Mouse (Mus musculus): ENCODE measurements around the gene Polr2b. TPM values are rescaled to one million over a fixed set of nuclear protein-coding genes. Genes with fewer than 3 reads are reported as not detected.

Gene Polr2b
- total RNA-seq, 2 experiments from 2014 or later, result 31.5 to 31.8 TPM

GRCm38 (mm10) chr5:77383799-77384554 lies 74.0 kb downstream of the Polr2b start:
- intact Hi-C loops (cut with DNase I), result no loop called here
- DNase-seq, result no peak

GRCm38 (mm10) chr5:77384724-77385123 lies 74.8 kb downstream of the Polr2b start:
- DNase-seq, result no peak
- intact Hi-C loops (cut with DNase I), result no loop called here

- intact Hi-C loops (cut with DNase I), result no loop called here
- DNase-seq, result no peak
Measured at GRCm38 (mm10) chr5:77385221-77385620, 75.3 kb downstream of the Polr2b start.

GRCm38 (mm10) chr5:77385900-77386595 lies 76.1 kb downstream of the Polr2b start:
- intact Hi-C loops (cut with DNase I), result loop anchor here (2.0 kb wide), 1 partner anchor 13 kb away; no protein-coding TSS in a partner anchor

GRCm38 (mm10) chr5:77386596-77387413 lies 76.9 kb downstream of the Polr2b start:
- intact Hi-C loops (cut with DNase I), result loop anchor here (2.0 kb wide), 1 partner anchor 14 kb away; no protein-coding TSS in a partner anchor
- DNase-seq, result no peak

More at GRCm38 (mm10) chr5:77385900-77386595, 76.1 kb downstream of the Polr2b start:
- no peak for DNase-seq

GRCm38 (mm10) chr5:77387414-77387704 lies 77.4 kb downstream of the Polr2b start:
- DNase-seq, result no peak
- intact Hi-C loops (cut with DNase I), result loop anchor here (2.0 kb wide), 1 partner anchor 15 kb away; no protein-coding TSS in a partner anchor

- DNase-seq, result peak in 1 of 2 experiments; percentile 44
- intact Hi-C loops (cut with DNase I), result no loop called here
Measured at GRCm38 (mm10) chr5:77388359-77388758, 78.4 kb downstream of the Polr2b start.

- intact Hi-C loops (cut with DNase I), result no loop called here
- no peak for DNase-seq
Measured at GRCm38 (mm10) chr5:77390272-77390671, 80.3 kb downstream of the Polr2b start.

- DNase-seq, result no peak
- intact Hi-C loops (cut with DNase I), result no loop called here
Measured at GRCm38 (mm10) chr5:77393094-77393619, 83.2 kb downstream of the Polr2b start.

- intact Hi-C loops (cut with DNase I), result no loop called here
Measured at GRCm38 (mm10) chr5:77393990-77394618, 84.2 kb downstream of the Polr2b start.

GRCm38 (mm10) chr5:77398285-77399057 lies 88.5 kb downstream of the Polr2b start:
- intact Hi-C loops (cut with DNase I), result loop anchor here (2.0 kb wide), 1 partner anchor 32 kb away; no protein-coding TSS in a partner anchor
- DNase-seq, result no peak

More at GRCm38 (mm10) chr5:77393990-77394618, 84.2 kb downstream of the Polr2b start:
- DNase-seq, result no peak

Small RNAs within 50 kb of the gene (microRNA-seq; reads per million reads assigned to microRNA genes)
- 0 reads per million in 2 experiments for gene Mir5098

Other genes starting within 250 kb of the Polr2b start
- 100 to 1,000 TPM; 496 to 513 TPM for gene Hopx, start 195.0 kb upstream of the Polr2b start, total RNA-seq (2021)
- under 1 TPM in 1 of 2 experiments, not detected in 1; 0.37 TPM for gene Spink2, start 98.7 kb upstream of the Polr2b start, total RNA-seq (2021)
- gene Rest, start 44.7 kb upstream of the Polr2b start, total RNA-seq (2021), result 10 to 100 TPM; 17.4 to 18.1 TPM
- gene Noa1, start 63 bp upstream of the Polr2b start, total RNA-seq (2021), result 10 to 100 TPM; 18.0 to 21.0 TPM
- gene Igfbp7, start 97.9 kb downstream of the Polr2b start, total RNA-seq (2021), result 100 to 1,000 TPM; 437 to 440 TPM